Mouse (Mus musculus): Measurements from ENCODE around the gene Spag5. TPM values are rescaled to one million over a fixed set of nuclear protein-coding genes. Genes with fewer than 3 reads are reported as not detected.

The Spag5 gene
- total RNA-seq, 4 experiments from 2014 or later = 2.2 to 2.8 (median 2.6) TPM

- no peak for DNase-seq (ENCODE audit: low spot score in 2 of 2)
Measured at GRCm38 (mm10) chr11:78349441-78350358, 48.4 kb downstream of the Spag5 start.

GRCm38 (mm10) chr11:78353081-78353480, 51.8 kb downstream of the Spag5 start:
- DNase-seq (ENCODE audit: low spot score in 2 of 2) = no peak

- DNase-seq (ENCODE audit: low spot score in 2 of 2) = no peak
Measured at GRCm38 (mm10) chr11:78354905-78355304, 53.6 kb downstream of the Spag5 start.

- no peak for DNase-seq (ENCODE audit: low spot score in 2 of 2)
Measured at GRCm38 (mm10) chr11:78355471-78356238, 54.3 kb downstream of the Spag5 start.

GRCm38 (mm10) chr11:78358330-78359007, 57.1 kb downstream of the Spag5 start:
- DNase-seq (ENCODE audit: low spot score in 2 of 2) = no peak

- peak in 1 of 2 experiments; percentile 49 for DNase-seq (ENCODE audit: low spot score in 2 of 2)
Measured at GRCm38 (mm10) chr11:78360125-78360788, 58.9 kb downstream of the Spag5 start.

- DNase-seq (ENCODE audit: low spot score in 2 of 2) = no peak
Measured at GRCm38 (mm10) chr11:78360789-78361131, 59.4 kb downstream of the Spag5 start.

- DNase-seq (ENCODE audit: low spot score in 2 of 2) = no peak
Measured at GRCm38 (mm10) chr11:78363309-78364007, 62.1 kb downstream of the Spag5 start.

GRCm38 (mm10) chr11:78364103-78364502, 62.8 kb downstream of the Spag5 start:
- DNase-seq (ENCODE audit: low spot score in 2 of 2) = no peak

- DNase-seq (ENCODE audit: low spot score in 2 of 2) = no peak
Measured at GRCm38 (mm10) chr11:78367456-78368225, 66.3 kb downstream of the Spag5 start.

- no peak for DNase-seq (ENCODE audit: low spot score in 2 of 2)
Measured at GRCm38 (mm10) chr11:78370389-78370788, 69.1 kb downstream of the Spag5 start.

- no peak for DNase-seq (ENCODE audit: low spot score in 2 of 2)
Measured at GRCm38 (mm10) chr11:78371711-78372110, 70.4 kb downstream of the Spag5 start.

Other genes with a start within 250 kb of the Spag5 start
- gene Eral1, start 221.1 kb upstream of the Spag5 start, total RNA-seq (2022) = 10 to 100 TPM; 20.5 to 22.9 (median 22.6) TPM
- 1 to 10 TPM; 5.6 to 7.8 (median 7.3) TPM for gene Fam222b, start 206.9 kb upstream of the Spag5 start, total RNA-seq (2022)
- gene Traf4, start 135.9 kb upstream of the Spag5 start, total RNA-seq (2022) = 1 to 10 TPM; 2.9 to 3.5 (median 3.2) TPM
- gene Nek8, start 124.9 kb upstream of the Spag5 start, total RNA-seq (2022) = under 1 TPM; 0.19 to 0.73 (median 0.50) TPM
- gene Tlcd1, start 124.8 kb upstream of the Spag5 start, total RNA-seq (2022) = 1 to 10 TPM in 1 of 4 experiments, under 1 TPM in 3; 0.56 to 1.7 (median 0.64) TPM
- 100 to 1,000 TPM; 671 to 835 (median 744) TPM for gene Rpl23a, start 117.9 kb upstream of the Spag5 start, total RNA-seq (2022)
- gene Rab34, start 113.1 kb upstream of the Spag5 start, total RNA-seq (2022) = 1 to 10 TPM; 1.6 to 5.5 (median 3.4) TPM
- gene Proca1, start 108.1 kb upstream of the Spag5 start, total RNA-seq (2022) = under 1 TPM; 0.34 to 0.88 (median 0.52) TPM
- gene Sdf2, start 55.8 kb upstream of the Spag5 start, total RNA-seq (2022) = 10 to 100 TPM; 46.6 to 51.5 (median 47.2) TPM
- 10 to 100 TPM; 27.8 to 33.0 (median 31.7) TPM for gene Supt6, start 55.5 kb upstream of the Spag5 start, total RNA-seq (2022)
- gene 2610507B11Rik, start 39.8 kb upstream of the Spag5 start, total RNA-seq (2022) = 100 to 1,000 TPM; 211 to 289 (median 233) TPM
- gene BC030499, start 10.7 kb upstream of the Spag5 start, total RNA-seq (2022) = under 1 TPM; 0.13 to 0.49 (median 0.16) TPM
- gene Aldoc, start 21.4 kb downstream of the Spag5 start, total RNA-seq (2022) = 1 to 10 TPM; 1.5 to 2.2 (median 1.7) TPM
- gene Pigs, start 26.9 kb downstream of the Spag5 start, total RNA-seq (2022) = 10 to 100 TPM; 19.1 to 25.1 (median 21.3) TPM
- 10 to 100 TPM in 1 of 4 experiments, 1 to 10 TPM in 3; 5.3 to 14.9 (median 8.4) TPM for gene Unc119, start 42.0 kb downstream of the Spag5 start, total RNA-seq (2022)
- not detected for gene Foxn1, start 85.0 kb downstream of the Spag5 start, total RNA-seq (2022)
- not detected for gene Slc13a2, start 120.7 kb downstream of the Spag5 start, total RNA-seq (2022)
- under 1 TPM; 0.47 to 0.56 (median 0.50) TPM for gene Slc46a1, start 164.2 kb downstream of the Spag5 start, total RNA-seq (2022)
- gene Sarm1, start 196.2 kb downstream of the Spag5 start, total RNA-seq (2022) = under 1 TPM; 0.40 to 0.77 (median 0.49) TPM
- gene Vtn, start 197.6 kb downstream of the Spag5 start, total RNA-seq (2022) = 10 to 100 TPM in 1 of 4 experiments, 1 to 10 TPM in 3; 5.7 to 11.1 (median 6.7) TPM
- not detected for gene Sebox, start 201.9 kb downstream of the Spag5 start, total RNA-seq (2022)
- gene Tmem199, start 210.6 kb downstream of the Spag5 start, total RNA-seq (2022) = 10 to 100 TPM; 11.0 to 16.0 (median 14.4) TPM
- 100 to 1,000 TPM in 1 of 4 experiments, 10 to 100 TPM in 3; 95.0 to 105 (median 98.5) TPM for gene Poldip2, start 210.7 kb downstream of the Spag5 start, total RNA-seq (2022)
- 10 to 100 TPM; 44.2 to 54.5 (median 48.9) TPM for gene Tnfaip1, start 234.8 kb downstream of the Spag5 start, total RNA-seq (2022)
- 10 to 100 TPM; 12.7 to 21.1 (median 17.3) TPM for gene Ift20, start 234.8 kb downstream of the Spag5 start, total RNA-seq (2022)
- gene Tmem97, start 249.2 kb downstream of the Spag5 start, total RNA-seq (2022) = 1 to 10 TPM; 1.2 to 1.6 (median 1.5) TPM

Data from gastrocnemius, adult 8-10 months (tissue).